Mouse (Mus musculus): Measurements from ENCODE around the gene Tagln2. TPM values are rescaled to one million over a fixed set of nuclear protein-coding genes. Genes with fewer than 3 reads are reported as not detected.

Tagln2 gene
- polyA plus RNA-seq, 1 experiment from 2014 or later, result 53.3 TPM

- H3K4me2 ChIP-seq (ENCODE audit: low read length), result no peak overlapping the region
- ATAC-seq (no peak), DNase-seq (ENCODE audit: low spot score) (no peak)
- peaks cover 20% of the 10 kb centered on the region; the same call in 1 of the 2 replicates for H3K27me3 ChIP-seq (replicated peaks; ENCODE audit: control insufficient read depth, insufficient read depth, low read length)
- H3K27ac ChIP-seq (ENCODE audit: low read depth, low read length), result no peak overlapping the region
- H3K4me3 ChIP-seq (ENCODE audit: low read depth, low read length), result no peak overlapping the region
- H3K9me3 ChIP-seq (replicated peaks; ENCODE audit: control insufficient read depth, low read length), result no peaks in the 10 kb centered on the region
- H3K4me1 ChIP-seq (ENCODE audit: control insufficient read depth, insufficient read depth, low read length), result peaks cover 27% of the 10 kb centered on the region
- no peaks in the 10 kb centered on the region for H3K36me3 ChIP-seq (ENCODE audit: control insufficient read depth, insufficient read depth, low read length)
- 68% methylated on average over 8 of the region's 8 CpGs for WGBS
- no peak overlapping the region for H3K9ac ChIP-seq (ENCODE audit: low read length)
These were observed 4.9 kb downstream of the Tagln2 start for GRCm38 (mm10) chr1:172504756-172505155.

GRCm38 (mm10) chr1:172507001-172507400 lies 7.2 kb downstream of the Tagln2 start:
- H3K4me2 ChIP-seq (ENCODE audit: low read length), result no peak overlapping the region
- ATAC-seq (no peak), DNase-seq (ENCODE audit: low spot score) (no peak)
- 50% methylated on average over 5 of the region's 5 CpGs for WGBS
- peaks cover 14% of the 10 kb centered on the region for H3K4me1 ChIP-seq (ENCODE audit: control insufficient read depth, insufficient read depth, low read length)
- no peak overlapping the region for H3K9ac ChIP-seq (ENCODE audit: low read length)
- H3K27ac ChIP-seq (ENCODE audit: low read depth, low read length), result no peak overlapping the region
- 0 out of 2 replicates have a peak, but pooled peaks cover 2% of the 10 kb centered on the region for H3K27me3 ChIP-seq (replicated peaks; ENCODE audit: control insufficient read depth, insufficient read depth, low read length)
- no peak overlapping the region for H3K4me3 ChIP-seq (ENCODE audit: low read depth, low read length)
- H3K9me3 ChIP-seq (replicated peaks; ENCODE audit: control insufficient read depth, low read length), result no peaks in the 10 kb centered on the region
- H3K36me3 ChIP-seq (ENCODE audit: control insufficient read depth, insufficient read depth, low read length), result no peaks in the 10 kb centered on the region

GRCm38 (mm10) chr1:172507701-172508100 lies 7.9 kb downstream of the Tagln2 start:
- H3K27me3 ChIP-seq (replicated peaks; ENCODE audit: control insufficient read depth, insufficient read depth, low read length), result no peaks in the 10 kb centered on the region
- H3K9ac ChIP-seq (ENCODE audit: low read length), result no peak overlapping the region
- DNase-seq (ENCODE audit: low spot score) (no peak), ATAC-seq (no peak)
- peaks cover 9% of the 10 kb centered on the region for H3K4me1 ChIP-seq (ENCODE audit: control insufficient read depth, insufficient read depth, low read length)
- 86% methylated on average over 3 of the region's 3 CpGs for WGBS
- no peaks in the 10 kb centered on the region for H3K36me3 ChIP-seq (ENCODE audit: control insufficient read depth, insufficient read depth, low read length)
- H3K27ac ChIP-seq (ENCODE audit: low read depth, low read length), result no peak overlapping the region
- H3K4me2 ChIP-seq (ENCODE audit: low read length), result no peak overlapping the region
- H3K9me3 ChIP-seq (replicated peaks; ENCODE audit: control insufficient read depth, low read length), result no peaks in the 10 kb centered on the region
- H3K4me3 ChIP-seq (ENCODE audit: low read depth, low read length), result no peak overlapping the region

- ATAC-seq, result no peak
These were observed 8.3 kb downstream of the Tagln2 start for GRCm38 (mm10) chr1:172508172-172508571.

GRCm38 (mm10) chr1:172509235-172509634 lies 9.4 kb downstream of the Tagln2 start:
- DNase-seq (ENCODE audit: low spot score) (no peak), ATAC-seq (no peak)
- no peaks in the 10 kb centered on the region for H3K36me3 ChIP-seq (ENCODE audit: control insufficient read depth, insufficient read depth, low read length)
- no peak overlapping the region for H3K9ac ChIP-seq (ENCODE audit: low read length)
- H3K4me1 ChIP-seq (ENCODE audit: control insufficient read depth, insufficient read depth, low read length), result no peaks in the 10 kb centered on the region
- no peak overlapping the region for H3K4me3 ChIP-seq (ENCODE audit: low read depth, low read length)
- no peaks in the 10 kb centered on the region for H3K27me3 ChIP-seq (replicated peaks; ENCODE audit: control insufficient read depth, insufficient read depth, low read length)
- no peak overlapping the region for H3K4me2 ChIP-seq (ENCODE audit: low read length)
- no peak overlapping the region for H3K27ac ChIP-seq (ENCODE audit: low read depth, low read length)
- H3K9me3 ChIP-seq (replicated peaks; ENCODE audit: control insufficient read depth, low read length), result no peaks in the 10 kb centered on the region
- 68% methylated on average over 5 of the region's 5 CpGs for WGBS

More at GRCm38 (mm10) chr1:172508172-172508571, 8.3 kb downstream of the Tagln2 start:
- Histone ChIP-seq H3K4me2 (ENCODE audit: low read length) (no peak overlapping the region), H3K36me3 (ENCODE audit: control insufficient read depth, insufficient read depth, low read length) (no peaks in the 10 kb centered on the region), H3K4me3 (ENCODE audit: low read depth, low read length) (no peak overlapping the region), H3K4me1 (ENCODE audit: control insufficient read depth, insufficient read depth, low read length) (peaks cover 6% of the 10 kb centered on the region), H3K27me3 (replicated peaks; ENCODE audit: control insufficient read depth, insufficient read depth, low read length) (no peaks in the 10 kb centered on the region), H3K9ac (ENCODE audit: low read length) (no peak overlapping the region), H3K27ac (ENCODE audit: low read depth, low read length) (no peak overlapping the region), H3K9me3 (replicated peaks; ENCODE audit: control insufficient read depth, low read length) (no peaks in the 10 kb centered on the region)
- no peak for DNase-seq (ENCODE audit: low spot score)
- 47% methylated on average over 2 of the region's 2 CpGs for WGBS

- 49% methylated on average over 8 of the region's 8 CpGs for WGBS
- no peak for DNase-seq (ENCODE audit: low spot score)
- no peak for ATAC-seq
These were observed 10.1 kb downstream of the Tagln2 start for GRCm38 (mm10) chr1:172509983-172510382.

GRCm38 (mm10) chr1:172510421-172510972 lies 10.7 kb downstream of the Tagln2 start:
- Histone ChIP-seq H3K36me3 (ENCODE audit: control insufficient read depth, insufficient read depth, low read length) (no peaks in the 10 kb centered on the region), H3K9ac (ENCODE audit: low read length) (no peak overlapping the region), H3K4me3 (ENCODE audit: low read depth, low read length) (no peak overlapping the region), H3K4me1 (ENCODE audit: control insufficient read depth, insufficient read depth, low read length) (no peaks in the 10 kb centered on the region), H3K27ac (ENCODE audit: low read depth, low read length) (no peak overlapping the region), H3K4me2 (ENCODE audit: low read length) (no peak overlapping the region), H3K27me3 (replicated peaks; ENCODE audit: control insufficient read depth, insufficient read depth, low read length) (no peaks in the 10 kb centered on the region), H3K9me3 (replicated peaks; ENCODE audit: control insufficient read depth, low read length) (no peaks in the 10 kb centered on the region)
- DNase-seq (ENCODE audit: low spot score), result no peak
- WGBS, result 18% methylated on average over 13 of the region's 13 CpGs
- ATAC-seq, result peak; percentile 16; the same call in 1 of the 2 replicates

More at GRCm38 (mm10) chr1:172509983-172510382, 10.1 kb downstream of the Tagln2 start:
- no peak overlapping the region for H3K4me3 ChIP-seq (ENCODE audit: low read depth, low read length)
- no peaks in the 10 kb centered on the region for H3K27me3 ChIP-seq (replicated peaks; ENCODE audit: control insufficient read depth, insufficient read depth, low read length)
- no peaks in the 10 kb centered on the region for H3K36me3 ChIP-seq (ENCODE audit: control insufficient read depth, insufficient read depth, low read length)
- no peak overlapping the region for H3K27ac ChIP-seq (ENCODE audit: low read depth, low read length)
- H3K4me2 ChIP-seq (ENCODE audit: low read length), result no peak overlapping the region
- no peak overlapping the region for H3K9ac ChIP-seq (ENCODE audit: low read length)
- no peaks in the 10 kb centered on the region for H3K9me3 ChIP-seq (replicated peaks; ENCODE audit: control insufficient read depth, low read length)
- H3K4me1 ChIP-seq (ENCODE audit: control insufficient read depth, insufficient read depth, low read length), result no peaks in the 10 kb centered on the region

GRCm38 (mm10) chr1:172512962-172513361 lies 13.1 kb downstream of the Tagln2 start:
- H3K27ac ChIP-seq (ENCODE audit: low read depth, low read length), result no peak overlapping the region
- H3K27me3 ChIP-seq (replicated peaks; ENCODE audit: control insufficient read depth, insufficient read depth, low read length), result no peaks in the 10 kb centered on the region
- H3K4me3 ChIP-seq (ENCODE audit: low read depth, low read length), result no peak overlapping the region
- ATAC-seq (no peak), DNase-seq (ENCODE audit: low spot score) (no peak)
- H3K4me1 ChIP-seq (ENCODE audit: control insufficient read depth, insufficient read depth, low read length), result no peaks in the 10 kb centered on the region
- no peak overlapping the region for H3K9ac ChIP-seq (ENCODE audit: low read length)
- H3K9me3 ChIP-seq (replicated peaks; ENCODE audit: control insufficient read depth, low read length), result no peaks in the 10 kb centered on the region
- no peaks in the 10 kb centered on the region for H3K36me3 ChIP-seq (ENCODE audit: control insufficient read depth, insufficient read depth, low read length)
- 42% methylated on average over 13 of the region's 13 CpGs for WGBS
- no peak overlapping the region for H3K4me2 ChIP-seq (ENCODE audit: low read length)

- no peak for ATAC-seq
- Histone ChIP-seq H3K4me1 (ENCODE audit: control insufficient read depth, insufficient read depth, low read length) (no peaks in the 10 kb centered on the region), H3K9ac (ENCODE audit: low read length) (no peak overlapping the region), H3K36me3 (ENCODE audit: control insufficient read depth, insufficient read depth, low read length) (no peaks in the 10 kb centered on the region), H3K27ac (ENCODE audit: low read depth, low read length) (no peak overlapping the region), H3K9me3 (replicated peaks; ENCODE audit: control insufficient read depth, low read length) (no peaks in the 10 kb centered on the region), H3K4me2 (ENCODE audit: low read length) (no peak overlapping the region), H3K4me3 (ENCODE audit: low read depth, low read length) (no peak overlapping the region), H3K27me3 (replicated peaks; ENCODE audit: control insufficient read depth, insufficient read depth, low read length) (no peaks in the 10 kb centered on the region)
- DNase-seq (ENCODE audit: low spot score), result no peak
- 88% methylated on average over 17 of the region's 17 CpGs for WGBS
These were observed 13.8 kb downstream of the Tagln2 start for GRCm38 (mm10) chr1:172513525-172514212.

All from forebrain, embryonic 14.5 days (tissue).